Mouse (Mus musculus): ENCODE results near the gene Tmem211.

Gene Tmem211

DNA sequence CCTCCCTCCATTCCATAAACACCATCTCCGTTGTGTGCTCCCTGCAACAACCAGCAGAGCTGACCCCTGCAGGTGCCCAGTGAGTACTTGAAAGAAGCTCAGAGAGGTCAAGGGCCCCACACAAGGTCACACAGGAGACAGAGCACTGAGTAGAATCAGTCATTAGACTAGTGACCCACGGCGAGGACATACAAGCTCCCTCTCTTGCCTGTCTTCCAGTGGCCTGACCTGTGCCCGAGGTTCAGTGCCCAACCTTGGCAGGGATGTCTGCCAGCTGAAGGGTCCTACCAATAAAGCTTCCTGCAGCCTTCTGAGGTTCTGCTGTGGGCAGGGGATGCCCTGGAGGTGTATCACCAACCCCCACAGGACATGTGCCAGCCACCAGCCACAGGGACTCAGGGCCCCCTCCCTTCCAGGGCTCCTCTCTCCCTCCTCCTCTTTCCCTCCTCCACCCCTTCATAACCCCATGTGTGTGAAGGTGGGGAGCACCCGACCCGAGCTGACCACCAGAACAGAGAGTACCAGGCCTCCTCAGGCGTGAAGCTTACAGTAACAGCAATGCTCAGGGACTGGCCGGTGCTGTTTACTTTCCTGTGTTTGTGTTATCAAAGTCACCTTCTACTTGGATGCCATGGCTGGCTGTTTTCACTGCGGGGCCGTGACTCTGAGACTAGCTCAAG, 14.4 kb upstream of the Tmem211 start:
- in situ Hi-C loops (cut with MseI, MboI): no loop called here

DNA sequence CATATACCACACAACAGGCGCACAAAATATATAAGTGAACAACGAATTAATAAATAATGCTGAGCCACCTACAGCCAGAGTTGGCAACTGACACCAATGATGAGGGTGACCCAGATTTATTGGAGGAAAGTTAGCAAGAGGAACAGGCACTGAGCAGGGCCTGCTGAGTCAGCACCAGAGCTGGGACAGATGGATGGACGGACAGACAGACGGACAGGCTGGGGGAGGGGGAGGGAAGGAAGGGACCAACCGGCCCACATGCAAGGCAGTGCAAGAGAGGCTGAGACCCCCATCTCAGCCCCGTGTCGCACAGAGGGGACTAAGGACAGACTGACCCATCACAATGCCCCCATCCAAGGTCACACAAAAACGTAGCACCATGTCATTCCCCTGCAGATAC, 12.7 kb upstream of the Tmem211 start:
- in situ Hi-C loops (cut with MseI, MboI): no loop called here

DNA sequence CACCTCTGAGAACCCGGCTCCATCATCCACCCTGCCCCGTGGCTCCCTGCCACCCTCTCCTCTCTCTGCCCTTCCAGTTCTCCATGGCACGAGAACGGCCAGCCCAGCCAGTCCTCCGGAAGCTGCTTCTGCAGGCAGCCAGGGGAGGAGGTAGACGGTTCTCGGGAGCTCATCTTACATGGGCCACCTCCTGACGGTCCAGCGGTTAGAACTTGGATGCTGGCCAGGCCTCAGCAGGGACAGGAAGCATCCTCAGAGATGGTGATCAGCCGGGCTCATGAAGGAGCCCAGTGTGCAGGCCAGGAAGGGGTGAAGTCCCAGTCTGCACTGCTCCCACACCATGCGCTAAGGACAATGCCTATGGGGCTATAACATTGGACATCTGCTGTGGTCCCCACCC, 12.3 kb upstream of the Tmem211 start:
- in situ Hi-C loops (cut with MseI, MboI): no loop called here

DNA sequence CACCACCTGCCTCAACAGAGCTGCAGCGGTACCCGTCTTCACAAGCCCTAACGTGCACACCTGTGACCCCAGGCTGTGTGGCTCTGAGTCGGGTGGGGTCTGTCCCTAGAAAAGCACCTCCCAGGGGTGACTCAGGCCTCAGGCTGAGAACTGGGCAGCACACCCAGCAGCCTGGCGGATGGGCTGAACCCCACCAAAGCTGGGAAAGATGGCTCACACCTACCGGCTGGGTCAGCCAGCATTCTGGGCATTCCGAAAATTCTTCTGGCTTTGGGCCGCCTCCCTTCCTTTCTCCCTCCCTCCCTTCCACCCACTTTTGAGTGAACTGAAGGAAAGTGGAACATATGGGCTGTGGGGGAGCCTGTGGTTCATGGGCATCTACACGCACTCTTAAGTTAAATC, 11.1 kb upstream of the Tmem211 start:
- in situ Hi-C loops (cut with MseI, MboI): no loop called here

DNA sequence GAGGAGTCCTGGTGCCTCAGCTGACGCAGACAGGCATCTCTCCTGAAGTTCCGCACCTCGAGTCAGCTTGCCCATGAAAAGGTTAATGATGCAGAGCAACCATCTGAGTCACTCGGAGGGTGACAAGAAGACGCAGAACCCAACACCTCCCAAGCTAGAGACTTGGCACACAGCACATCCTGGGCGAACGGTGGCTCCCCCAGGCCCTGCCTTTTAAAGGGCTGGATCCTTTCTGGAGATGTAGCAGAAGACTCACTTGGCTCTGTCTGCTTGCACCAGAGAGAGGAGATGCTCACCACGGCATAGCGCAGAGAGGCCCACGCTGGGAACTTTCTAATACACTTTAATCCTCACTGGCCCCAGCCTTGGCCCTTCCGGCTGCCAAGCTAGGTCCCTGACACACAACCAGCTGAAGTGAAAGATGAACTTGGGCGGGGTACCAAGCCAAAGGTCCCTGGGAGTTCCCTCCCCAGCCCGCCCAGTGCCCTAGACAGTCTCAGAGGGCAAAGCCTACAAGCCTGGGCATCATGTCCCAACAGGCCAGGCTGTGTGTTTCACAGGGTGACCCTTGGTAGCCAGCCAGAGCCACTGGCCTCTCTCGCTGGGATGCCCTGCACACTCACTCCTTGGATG, 10.3 kb upstream of the Tmem211 start:
- in situ Hi-C loops (cut with MseI, MboI): no loop called here

DNA sequence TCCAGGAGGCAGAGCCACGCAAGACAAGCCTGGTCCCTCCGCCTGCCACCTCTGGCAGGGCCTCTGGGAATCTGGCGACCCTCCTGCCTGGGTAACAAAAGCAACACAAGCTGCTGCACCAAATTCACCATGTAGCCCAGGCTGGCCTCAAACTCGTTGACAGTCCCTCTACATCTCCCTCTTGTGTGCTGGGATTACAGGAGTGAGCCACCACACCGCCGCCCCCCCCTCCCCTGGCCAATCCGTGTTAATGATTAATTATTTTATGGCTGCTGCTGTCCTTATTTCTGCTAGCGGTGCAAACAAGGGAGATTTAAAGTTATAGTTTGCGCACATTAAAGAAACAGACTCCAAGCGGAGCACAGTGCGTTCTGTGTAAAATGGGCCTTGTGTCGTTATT, 9.6 kb upstream of the Tmem211 start:
- in situ Hi-C loops (cut with MseI, MboI): no loop called here

DNA sequence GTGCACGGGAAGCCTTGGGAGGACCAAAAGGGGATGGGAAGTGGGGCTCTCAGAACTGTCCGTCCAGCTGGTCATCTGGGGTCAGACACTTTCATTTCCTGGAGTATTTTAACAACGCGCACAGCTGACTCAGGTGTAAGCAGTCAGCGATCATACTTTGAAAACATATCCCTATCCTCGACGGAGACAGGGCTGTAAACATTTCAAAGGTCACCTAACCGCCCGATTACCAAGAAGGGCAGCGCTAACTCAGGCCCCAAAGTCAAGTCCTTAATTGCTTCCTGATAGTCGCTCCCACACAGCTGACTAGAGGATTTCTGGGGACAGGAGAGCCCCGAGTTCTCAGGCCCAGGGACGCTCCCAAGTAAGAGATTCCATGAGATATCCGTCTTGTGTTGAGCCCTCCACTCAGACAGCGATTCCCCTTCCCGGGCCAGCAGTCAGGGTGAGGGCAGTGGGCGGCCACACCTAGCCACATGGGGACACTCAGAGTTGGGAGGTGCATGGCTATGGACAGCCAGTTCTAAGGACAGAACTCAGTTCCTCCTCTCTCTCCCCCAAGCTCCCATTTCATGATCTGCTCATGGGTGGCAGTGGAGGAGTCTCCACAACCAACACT, 8.0 kb upstream of the Tmem211 start:
- in situ Hi-C loops (cut with MseI, MboI): no loop called here

DNA sequence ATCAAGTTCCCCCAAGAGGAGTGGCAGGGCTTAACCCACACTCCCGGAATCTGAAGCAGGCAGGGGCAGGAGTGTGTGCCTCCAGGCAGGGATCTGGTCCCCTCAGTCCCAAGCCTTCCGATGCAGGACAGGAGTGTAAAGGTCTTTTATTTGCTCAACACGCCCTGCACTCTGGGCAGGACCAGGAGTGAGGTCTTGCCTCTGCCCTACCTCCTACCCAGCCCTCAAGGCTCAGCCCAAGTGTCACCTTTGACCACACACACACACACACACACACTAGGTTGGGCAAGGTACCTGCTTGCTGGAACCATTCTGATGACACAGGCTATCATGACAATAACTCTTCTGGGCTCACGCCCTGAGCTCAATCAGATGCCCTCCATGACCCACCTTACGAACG, 7.3 kb upstream of the Tmem211 start:
- in situ Hi-C loops (cut with MseI, MboI): no loop called here

DNA sequence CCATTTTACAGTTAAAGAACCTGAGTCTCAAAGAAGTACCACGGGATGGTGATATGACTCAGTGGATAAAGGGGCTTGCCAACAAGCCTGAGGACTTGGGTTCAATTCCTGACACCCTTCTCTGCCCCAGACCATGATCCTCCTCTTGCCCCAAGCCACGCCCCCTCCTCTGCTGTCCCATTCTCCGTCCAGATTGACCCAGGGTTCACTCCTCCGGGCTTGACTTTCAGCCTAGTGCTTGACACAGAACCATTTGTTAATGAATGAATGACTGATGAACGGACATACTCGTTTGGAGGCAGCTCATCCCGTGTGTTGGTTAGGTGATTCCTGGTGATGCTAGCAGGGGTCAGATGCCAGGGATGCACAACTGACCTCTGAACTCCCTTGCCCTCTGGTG, 6.8 kb upstream of the Tmem211 start:
- in situ Hi-C loops (cut with MseI, MboI): no loop called here

DNA sequence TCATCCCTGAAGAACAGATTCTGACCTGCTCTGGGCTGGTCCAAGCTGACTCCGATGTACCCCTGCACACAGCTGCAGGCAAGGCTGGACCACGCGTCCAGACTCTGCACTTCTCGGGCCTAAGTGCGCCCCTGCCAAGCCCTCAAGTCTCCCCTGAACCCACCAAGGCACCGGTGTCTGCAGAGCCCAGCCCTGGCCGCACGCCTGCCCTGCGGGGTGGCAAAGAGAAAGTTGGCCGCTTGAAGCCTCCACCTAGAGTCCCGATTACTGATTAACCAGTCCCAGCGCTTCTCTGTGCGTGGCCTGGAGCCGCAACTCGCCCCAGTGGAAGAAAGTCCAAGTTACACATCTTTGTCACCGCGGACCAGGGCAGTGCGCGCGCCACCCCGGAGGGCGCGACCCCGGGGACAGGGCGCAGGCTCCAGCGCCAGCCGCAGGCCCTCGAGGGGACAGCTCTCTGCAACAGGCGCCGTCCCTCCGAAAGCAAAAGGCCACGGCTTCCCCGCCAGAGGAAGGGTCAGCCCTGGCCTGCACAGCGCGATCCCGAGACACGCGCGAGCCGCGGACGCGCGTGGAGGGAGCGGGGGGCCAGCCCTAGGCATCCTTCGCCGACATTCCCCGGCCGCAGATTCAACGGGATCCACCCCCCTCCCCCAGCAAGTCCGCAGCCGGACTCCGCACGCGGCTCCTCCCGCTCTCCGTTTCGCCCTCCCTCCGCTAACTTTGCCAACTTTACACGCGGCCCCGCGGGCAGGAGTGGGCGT, 6.1 kb upstream of the Tmem211 start:
- in situ Hi-C loops (cut with MseI, MboI): no loop called here

DNA sequence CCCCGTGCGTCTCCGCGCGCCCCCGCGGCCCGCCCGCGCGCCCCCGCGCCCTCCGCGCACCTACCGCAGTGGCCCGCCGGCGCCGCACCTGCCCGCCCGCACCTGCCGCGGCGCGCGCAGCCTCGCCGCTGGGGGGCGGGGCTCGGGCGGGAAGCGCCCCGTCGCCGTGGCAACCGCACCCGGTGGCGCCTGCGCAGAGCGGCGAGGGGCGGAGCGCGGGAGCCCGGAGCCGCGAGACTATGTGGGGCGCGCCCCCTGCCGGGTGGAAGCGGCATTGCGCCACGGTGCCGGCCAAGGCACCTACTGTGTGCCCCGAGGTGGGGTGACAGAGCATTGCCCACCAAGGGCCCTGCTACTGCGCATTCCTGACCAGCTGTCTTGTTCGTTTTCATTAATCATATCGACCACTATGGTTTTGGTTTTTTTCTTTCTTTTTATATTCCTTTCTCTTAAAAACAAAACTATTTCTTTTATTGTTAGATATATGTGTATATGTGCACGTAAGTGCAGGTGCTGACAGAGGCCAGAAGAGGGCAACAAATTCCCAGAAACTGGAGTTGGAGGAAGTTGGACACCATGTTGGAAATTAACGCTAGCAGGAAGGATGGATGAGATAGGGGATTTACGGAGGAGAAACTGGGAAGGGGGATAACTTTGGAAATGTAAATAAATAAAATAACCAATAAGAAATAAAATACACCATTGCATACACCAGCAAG, 5.4 kb upstream of the Tmem211 start, which contains the start of gene 2900026A02Rik:
Gene 2900026A02Rik (minus strand): TSS at position 90 of the 719 bp plus-strand sequence.
- in situ Hi-C loops (cut with MseI, MboI): no loop called here

DNA sequence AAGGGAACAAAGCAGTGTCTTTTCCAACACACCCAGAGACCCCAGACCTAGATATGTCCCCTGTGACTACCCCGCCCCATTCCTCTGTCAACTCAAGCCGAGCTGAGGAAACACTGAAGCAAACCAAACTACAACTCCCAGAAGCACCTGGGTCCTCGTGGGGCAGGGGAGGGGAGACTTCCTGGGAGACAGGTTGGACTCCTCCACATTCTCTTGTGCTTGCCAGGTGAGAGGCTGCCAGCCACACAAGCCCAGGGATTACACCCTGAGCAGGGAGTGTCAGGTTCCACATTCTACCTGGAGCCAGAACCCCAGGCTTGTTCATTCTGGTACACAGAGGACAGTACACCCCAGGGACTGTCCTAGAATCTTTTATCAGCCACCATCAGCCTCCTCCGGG, 2.8 kb upstream of the Tmem211 start:
- in situ Hi-C loops (cut with MseI, MboI): no loop called here

DNA sequence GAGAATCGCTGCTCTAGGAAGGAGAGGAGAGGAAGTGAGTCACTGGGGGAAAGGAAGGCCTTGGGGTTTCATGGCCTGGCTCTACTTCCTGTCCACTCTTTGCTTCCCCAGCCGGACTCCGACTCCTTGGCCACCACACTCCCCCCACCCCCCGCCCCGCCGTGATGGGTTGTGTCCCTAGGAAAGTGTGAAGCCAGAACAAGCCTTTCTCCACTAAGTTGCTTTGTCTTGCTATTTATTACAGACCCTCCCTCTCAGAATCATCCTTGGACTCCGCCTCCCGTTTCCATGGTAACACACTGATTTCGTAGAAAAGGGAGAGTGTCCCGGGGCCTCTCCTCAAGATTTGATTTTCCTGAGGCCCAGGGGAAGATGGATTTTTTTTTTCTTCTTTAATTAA, 1.4 kb upstream of the Tmem211 start:
- in situ Hi-C loops (cut with MseI, MboI): loop anchor here (5.0 kb wide), 2 partner anchors 43 to 48 kb away; no protein-coding TSS in a partner anchor

DNA sequence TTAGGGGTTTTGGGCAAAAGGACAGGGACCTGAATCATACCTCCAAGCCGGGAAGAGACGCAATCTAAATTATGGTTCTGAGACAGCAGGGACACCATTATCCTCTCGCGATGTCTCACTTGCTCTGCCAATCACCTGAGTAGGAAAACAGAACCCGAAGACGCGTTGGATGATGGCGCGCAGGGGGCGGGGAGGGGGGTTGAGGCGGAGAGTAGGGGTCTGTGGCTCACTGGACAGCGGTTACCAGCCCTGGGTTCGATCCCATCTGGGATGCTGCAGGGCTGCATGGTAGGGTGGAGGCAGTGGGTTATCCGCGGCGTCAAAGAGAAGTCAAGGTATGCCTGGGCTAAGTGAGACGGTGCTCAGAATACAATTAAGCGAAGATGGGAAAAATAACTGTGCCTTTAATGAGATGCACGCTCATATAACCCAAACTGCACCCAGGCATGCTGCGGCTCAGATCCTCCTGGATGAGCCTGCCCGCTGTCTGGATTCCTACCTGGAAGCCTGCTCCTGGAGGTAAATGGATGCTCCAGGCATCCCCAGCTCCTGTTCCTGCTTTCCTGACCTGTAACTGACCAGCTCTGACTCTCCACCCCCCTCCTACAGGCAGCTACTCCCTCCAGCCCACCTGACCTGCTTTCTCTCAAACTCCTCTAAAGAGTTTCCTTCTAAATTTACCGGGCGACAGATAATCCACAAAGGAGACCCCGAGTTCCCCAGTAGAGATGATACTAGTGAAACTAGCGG, 848 bp upstream of the Tmem211 start:
- in situ Hi-C loops (cut with MseI, MboI): loop anchor here (5.0 kb wide), 2 partner anchors 44 to 49 kb away; no protein-coding TSS in a partner anchor

DNA sequence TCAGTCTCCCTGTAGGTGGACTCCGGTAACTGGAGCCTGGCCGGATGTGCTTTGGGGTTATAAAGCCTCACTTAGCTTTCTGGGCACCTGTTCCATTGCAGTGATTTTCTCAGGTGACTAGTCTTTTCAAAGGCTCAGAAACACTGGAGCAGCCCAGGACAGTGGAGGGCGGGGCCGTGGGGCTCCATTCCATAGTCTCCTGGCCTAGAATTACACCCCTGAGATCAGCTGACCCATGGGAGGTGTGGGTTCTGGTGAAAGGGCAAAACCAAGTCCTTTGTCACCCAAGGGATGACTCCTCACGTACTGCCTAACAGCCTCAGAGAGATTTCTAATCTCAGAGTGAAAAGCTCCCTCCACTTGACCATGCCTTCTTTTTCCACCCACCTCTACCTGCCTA, 3.5 kb downstream of the Tmem211 start:
- in situ Hi-C loops (cut with MseI, MboI): no loop called here

DNA sequence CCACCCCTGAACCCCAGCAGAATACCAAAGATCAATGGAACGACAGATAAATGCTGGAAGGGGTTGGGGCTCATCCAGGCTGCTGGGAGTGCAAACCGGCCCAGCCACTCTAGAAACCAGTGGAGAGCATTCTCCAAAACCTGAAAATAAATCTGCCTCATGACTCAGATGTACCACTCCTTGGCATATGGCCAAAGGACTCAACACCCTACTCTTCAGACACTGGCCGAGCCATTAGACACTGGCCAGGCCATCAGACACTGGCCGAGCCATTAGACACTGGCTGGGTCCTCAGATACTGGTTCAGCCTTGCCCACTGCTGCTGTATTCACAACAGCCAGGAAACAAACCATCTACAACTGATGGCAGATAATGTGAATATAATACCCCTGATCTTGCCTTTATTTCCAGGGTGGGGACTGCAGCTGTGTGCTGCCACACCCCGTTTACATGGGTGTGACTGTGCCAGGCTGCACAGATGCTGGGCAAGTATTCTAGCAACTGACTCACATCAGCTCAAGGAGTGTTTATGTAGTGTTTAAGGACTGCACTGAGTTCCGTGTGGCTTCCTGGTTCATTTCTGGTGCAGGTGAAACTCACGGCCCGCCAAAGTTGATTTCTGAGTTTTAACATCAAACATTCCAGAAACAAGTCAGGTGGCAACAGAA, 22.7 kb downstream of the Tmem211 start:
- in situ Hi-C loops (cut with MseI, MboI): no loop called here

DNA sequence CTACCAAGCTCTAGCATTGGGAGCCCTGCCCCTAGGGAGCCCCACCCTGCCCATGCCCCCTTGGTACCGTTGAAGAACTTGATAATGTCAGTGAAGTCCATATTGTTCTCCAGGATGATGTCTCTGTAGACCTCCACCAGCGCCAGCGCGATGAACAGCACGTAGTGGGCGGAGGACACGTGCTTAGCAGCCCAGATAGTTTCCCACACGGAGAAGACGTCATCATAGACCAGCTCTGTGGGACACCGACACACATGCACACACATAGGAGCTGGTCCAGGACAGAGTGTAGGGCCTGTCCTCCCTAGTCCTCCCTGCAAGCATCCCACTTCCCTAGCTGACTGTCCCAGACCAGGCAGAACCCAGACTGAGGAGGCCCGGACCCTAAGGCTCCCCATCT, 24.1 kb downstream of the Tmem211 start:
- in situ Hi-C loops (cut with MseI, MboI): no loop called here

DNA sequence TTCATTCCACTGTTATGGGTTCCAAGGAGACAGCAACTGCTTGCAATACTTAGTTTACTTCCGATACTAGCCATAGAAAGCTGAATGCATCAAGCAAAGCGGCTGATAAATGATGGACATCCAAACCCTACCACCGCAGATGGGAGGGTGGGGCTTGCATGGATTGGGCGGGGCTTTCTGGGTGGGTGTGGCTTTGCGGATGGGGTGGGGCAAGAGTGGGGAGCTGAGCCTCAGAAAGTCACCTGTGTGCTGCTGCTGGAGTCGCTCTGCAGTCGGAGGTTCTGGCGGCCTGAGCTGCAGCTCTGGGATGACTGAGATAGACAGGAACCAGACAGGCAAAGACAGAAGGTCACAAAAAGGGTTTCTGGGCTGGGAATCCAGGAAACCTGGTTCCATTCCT, 38.9 kb downstream of the Tmem211 start:
- in situ Hi-C loops (cut with MseI, MboI): no loop called here

DNA sequence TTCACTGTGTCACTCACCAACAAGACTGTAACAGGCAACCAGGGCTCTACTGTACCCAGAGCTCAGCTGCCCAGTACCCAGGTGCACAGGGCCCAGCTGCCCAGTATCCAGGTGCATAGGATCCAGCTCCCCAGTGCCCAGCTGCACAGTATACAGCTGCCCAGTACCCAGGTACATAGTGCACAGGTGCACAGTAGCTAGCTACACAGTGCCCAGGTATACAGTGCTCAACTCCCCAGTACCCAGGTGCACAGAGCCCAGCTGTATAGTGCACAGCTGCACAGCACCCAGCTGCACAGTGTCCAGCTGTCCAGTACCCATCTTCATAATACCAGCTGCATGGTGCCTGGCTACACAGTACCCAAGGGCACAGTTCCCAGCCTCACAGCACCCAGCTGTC, 41.5 kb downstream of the Tmem211 start:
- in situ Hi-C loops (cut with MseI, MboI): no loop called here

DNA sequence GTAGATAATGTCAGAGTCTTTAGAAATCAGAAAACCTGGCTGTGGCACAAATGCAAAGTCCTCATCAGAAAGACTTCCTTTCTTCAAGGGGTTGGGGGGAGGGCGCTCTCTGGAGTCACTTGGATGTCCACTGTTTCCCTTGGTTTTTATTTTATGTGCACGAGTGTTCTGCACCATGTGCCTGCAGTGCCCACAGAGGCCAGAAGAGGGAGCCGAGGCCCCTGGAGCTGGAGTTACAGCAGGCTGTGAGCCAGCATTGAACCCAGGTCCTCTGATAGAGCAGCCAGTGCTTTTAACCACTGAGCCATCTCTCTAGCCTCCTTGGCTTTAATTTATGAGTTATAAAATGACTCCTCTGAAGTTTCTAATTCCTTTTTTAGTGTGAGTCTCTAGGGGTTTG, 43.3 kb downstream of the Tmem211 start:
- in situ Hi-C loops (cut with MseI, MboI): no loop called here
